Comparison of ENCODE assay signal across 18 mouse cellular contexts in the genomic region with DNA sequence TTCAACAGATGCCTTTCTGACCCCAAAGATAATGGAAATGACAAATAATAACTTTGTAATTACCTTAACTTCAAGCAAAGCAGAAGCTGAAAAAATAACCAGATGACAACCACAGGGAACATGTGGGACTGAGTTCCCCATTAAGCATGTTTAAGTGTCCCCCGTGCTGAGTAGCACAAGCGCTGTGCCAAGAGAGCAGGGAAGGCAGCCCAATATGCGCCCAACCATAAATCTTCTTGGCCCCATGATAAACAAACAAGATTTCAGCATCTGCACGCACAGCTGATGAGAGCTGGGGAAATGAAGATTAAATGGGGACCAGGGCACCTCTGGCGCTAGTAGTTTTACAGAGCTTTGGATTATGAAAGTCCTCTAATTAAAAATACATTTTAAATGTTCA.
"Had no signal": no experiment of that assay in that cellular context is flagged by ENCODE, and none has a peak within 500 bp of the region (broad histone marks: within the 10 kb centered on the region; RNA-seq: fewer than 3 reads in every experiment).

No protein-coding gene starts in this region.

- H3K27me3 ChIP-seq: kidney, embryonic 15.5 days; limb, embryonic 13.5 days; liver, embryonic 12.5 days; liver, embryonic 15.5 days; neural tube, embryonic 12.5 days had no signal

- H3K36me3 ChIP-seq: kidney, embryonic 15.5 days; limb, embryonic 10.5 days; limb, embryonic 13.5 days; liver, embryonic 12.5 days; liver, embryonic 15.5 days; neural tube, embryonic 12.5 days had no signal

- H3K4me2 ChIP-seq: kidney, embryonic 15.5 days; limb, embryonic 13.5 days; liver, embryonic 12.5 days; liver, embryonic 15.5 days; midbrain, embryonic 11.5 days; neural tube, embryonic 12.5 days had no signal

- H3K27ac ChIP-seq: kidney, embryonic 15.5 days; limb, embryonic 10.5 days; limb, embryonic 13.5 days; liver, embryonic 12.5 days; liver, embryonic 15.5 days; macrophage; neural tube, embryonic 12.5 days had no signal

- H3K4me3 ChIP-seq: kidney, embryonic 15.5 days; limb, embryonic 10.5 days; limb, embryonic 13.5 days; liver, embryonic 12.5 days; liver, embryonic 15.5 days; neural tube, embryonic 12.5 days had no signal

- H3K9ac ChIP-seq: kidney, embryonic 15.5 days; limb, embryonic 13.5 days; liver, embryonic 12.5 days; liver, embryonic 15.5 days; neural tube, embryonic 12.5 days had no signal

- DNase-seq: kidney, adult 8-10 months; kidney, postnatal 10 days; kidney, postnatal 36 days; layer of hippocampus, postnatal 36 days; liver; lung, adult 18-20 months; lung, postnatal 14 days; midbrain, embryonic 14.5 days; thymus, adult 18-20 months; thymus, postnatal 4 days had no signal

- ATAC-seq: liver, embryonic 12.5 days had no signal

- H3K9me3 ChIP-seq: kidney, embryonic 15.5 days; limb, embryonic 10.5 days; limb, embryonic 13.5 days; liver, embryonic 12.5 days; liver, embryonic 15.5 days; neural tube, embryonic 12.5 days had no signal

- H3K4me1 ChIP-seq: kidney, embryonic 15.5 days; limb, embryonic 10.5 days; limb, embryonic 13.5 days; liver, embryonic 12.5 days; liver, embryonic 15.5 days; neural tube, embryonic 12.5 days had no signal
